Mouse (Mus musculus) intestine, embryonic 15.5 days (tissue): Measurements from ENCODE around the gene Pbdc1. TPM values are rescaled to one million over a fixed set of nuclear protein-coding genes. Genes with fewer than 3 reads are reported as not detected.
"Not testable (repeated sequence)": the region's sequence is repeated elsewhere in the genome, so short reads cannot be mapped to it uniquely, and the experiment has no call there.

Experiments used
- ATAC-seq: fragments of 200-750 bp; cut with Nextera tagmentation; 2 replicates; pipeline ENCODE4 v1.8.0; 2017; ENCODE audit warnings: moderate TSS enrichment, moderate library complexity
- H3K27ac ChIP-seq: fragments of 300-500 bp; sonication (generic); 2 replicates; pipeline ENCODE4 v1.5.1; 2015; ENCODE audit warnings: mild to moderate bottlenecking, inconsistent platforms
- H3K27me3 ChIP-seq: fragments of 300-500 bp; sonication (generic); replicated peaks from 2 replicates; pipeline ENCODE4 v1.6.1; 2015; ENCODE audit warnings: inconsistent platforms
- H3K36me3 ChIP-seq: fragments of 300-500 bp; sonication (generic); 2 replicates; pipeline ENCODE4 v1.6.1; 2015; ENCODE audit warnings: inconsistent platforms
- H3K4me1 ChIP-seq: fragments of 300-500 bp; sonication (generic); replicated peaks from 2 replicates; pipeline ENCODE4 v1.6.1; 2015; ENCODE audit warnings: inconsistent platforms
- H3K4me2 ChIP-seq: fragments of 300-500 bp; sonication (generic); replicated peaks from 2 replicates; pipeline ENCODE4 v1.6.1; 2015; ENCODE audit warnings: mild to moderate bottlenecking, inconsistent platforms
- H3K4me3 ChIP-seq: fragments of 300-500 bp; sonication (generic); replicated peaks from 2 replicates; pipeline ENCODE4 v1.5.1; 2015; ENCODE audit warnings: inconsistent platforms
- H3K9ac ChIP-seq: fragments of 300-500 bp; sonication (generic); 2 replicates; pipeline ENCODE4 v1.6.1; 2015; ENCODE audit warnings: inconsistent platforms
- H3K9me3 ChIP-seq: fragments of 300-500 bp; sonication (generic); 2 replicates; pipeline ENCODE4 v1.6.1; 2016; ENCODE audit warnings: inconsistent platforms
- WGBS: fragments of 180-500 bp; shearing (Covaris S2); methylation state at CpG from one replicate; pipeline ENCODE4 v1.1.7; 2015; 5-methylcytosine and 5-hydroxymethylcytosine counted together
- polyA plus RNA-seq: library from polyadenylated mRNA; unstranded; fragments of >200 nt; fragmentation: Nextera tagmentation; extraction: Ambion mirVana; gene quantifications from 2 replicates; pipeline ENCODE4 v1.2.1, GENCODE M21; 2015

The Pbdc1 gene
- polyA plus RNA-seq = 58.2 and 62.7 TPM in 2 replicates

DNA sequence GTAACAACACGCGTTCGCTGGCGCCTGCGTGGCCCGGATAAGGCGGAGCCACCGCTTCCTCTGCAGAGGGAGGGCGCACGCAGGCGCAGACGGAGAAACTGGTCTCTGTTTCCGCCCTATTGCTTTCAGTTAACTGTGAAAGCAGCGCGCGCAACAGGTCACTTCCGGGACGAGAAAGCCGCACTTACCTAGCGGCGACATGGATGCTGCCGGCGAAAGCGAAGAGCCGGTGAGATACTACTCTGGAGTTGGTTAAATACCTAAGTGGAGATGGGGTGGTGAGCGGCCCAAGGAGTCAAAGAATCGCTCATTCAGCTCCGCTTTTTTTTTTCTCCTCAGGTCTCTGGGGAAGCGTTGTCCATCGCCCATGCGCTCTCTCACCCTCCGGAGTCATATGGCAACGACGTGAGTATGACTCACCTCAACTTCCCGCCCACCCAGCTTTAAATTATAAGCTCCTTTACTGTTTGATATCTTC is at the start of gene Pbdc1:
TSS of gene Pbdc1 (plus strand) at position 142 of the 478 bp plus-strand sequence.
- no peak within 1 kb of the TSS for H3K27ac ChIP-seq
- WGBS = under 1% methylated on average over 35 of the region's 35 CpGs

DNA sequence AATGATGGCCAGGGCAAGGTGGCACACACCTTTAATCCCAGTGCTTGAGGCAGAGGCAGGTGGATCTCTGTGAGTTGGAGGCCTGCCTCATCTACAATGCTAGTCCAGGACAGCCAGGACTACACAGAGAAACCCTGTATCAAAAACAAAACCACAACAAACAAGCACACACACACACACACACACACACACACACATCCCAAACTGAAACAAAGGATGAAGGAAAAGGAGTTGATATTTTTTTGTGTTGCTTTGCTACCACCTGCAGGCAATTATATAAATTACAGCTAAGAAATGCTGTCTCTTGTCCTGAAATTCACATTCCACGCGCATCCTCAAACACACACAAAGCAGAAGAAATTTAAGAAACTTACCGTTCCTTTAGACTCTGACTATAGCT is 41.9 kb upstream of the Pbdc1 start:
- no peaks in the 10 kb centered on the region for H3K36me3 ChIP-seq
- H3K27me3 ChIP-seq = no peaks in the 10 kb centered on the region
- H3K4me3 ChIP-seq = no peak overlapping the region
- H3K4me1 ChIP-seq = no peaks in the 10 kb centered on the region
- no peak overlapping the region for H3K27ac ChIP-seq
- no peak overlapping the region for H3K9ac ChIP-seq
- H3K4me2 ChIP-seq = no peak overlapping the region
- whole genome bisulfite sequencing = 85% methylated on average over 3 of the region's 3 CpGs
- ATAC-seq = no peak
- H3K9me3 ChIP-seq = no peaks in the 10 kb centered on the region

More for the DNA sequence above, at the start of gene Pbdc1:
- no peaks in the 10 kb centered on the region for H3K4me1 ChIP-seq
- peak within 1 kb of the TSS; percentile 44 for H3K9ac ChIP-seq
- ATAC-seq = peak; percentile 99
- peak within 1 kb of the TSS; percentile 57 for H3K4me2 ChIP-seq
- no peaks in the 10 kb centered on the region for H3K36me3 ChIP-seq
- peak within 1 kb of the TSS; percentile 55 for H3K4me3 ChIP-seq
- no peaks in the 10 kb centered on the region for H3K9me3 ChIP-seq
- no peaks in the 10 kb centered on the region for H3K27me3 ChIP-seq

DNA sequence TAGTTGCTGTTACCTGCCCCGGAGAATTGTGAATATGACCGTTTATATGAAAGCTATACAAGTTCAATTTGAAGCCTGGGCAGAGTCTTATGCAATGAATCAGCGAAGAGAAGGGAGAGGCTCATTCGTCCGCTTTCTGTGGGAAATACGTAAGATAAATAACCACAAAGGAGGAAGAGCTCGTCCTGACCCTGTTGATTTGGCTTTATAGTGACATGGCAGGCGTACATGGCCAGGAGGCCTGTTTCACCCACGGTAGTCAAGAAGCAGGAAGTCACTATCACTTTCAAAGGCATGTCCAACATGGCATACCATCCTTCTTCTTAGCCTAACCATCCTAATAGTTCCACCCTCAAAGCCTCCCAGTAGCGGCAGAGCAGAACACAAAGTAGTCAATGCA is 15.3 kb upstream of the Pbdc1 start:
- no peak overlapping the region for H3K9ac ChIP-seq
- WGBS = 89% methylated on average over 10 of the region's 10 CpGs
- no peak for ATAC-seq

DNA sequence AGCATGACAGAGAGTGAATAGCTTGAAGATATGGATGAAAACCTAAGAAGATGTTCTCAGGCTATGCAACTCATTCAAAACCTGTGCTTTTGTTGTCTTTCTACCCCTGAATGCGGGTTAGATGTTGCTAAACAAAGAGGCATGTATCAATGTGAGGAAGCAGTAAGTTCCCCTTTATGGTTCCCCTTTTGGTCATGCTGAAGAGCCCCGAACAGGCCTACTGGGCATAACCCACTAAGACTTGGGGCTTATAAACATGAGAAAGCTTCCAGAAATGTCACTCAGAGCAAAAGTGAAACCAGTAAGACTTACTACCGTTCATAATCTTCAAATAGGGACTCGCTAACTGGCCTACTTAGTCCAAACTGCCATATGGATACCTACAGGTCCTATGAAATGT is 14.8 kb upstream of the Pbdc1 start:
- Histone ChIP-seq H3K9me3 (no peaks in the 10 kb centered on the region), H3K4me3 (no peak overlapping the region), H3K27me3 (no peaks in the 10 kb centered on the region), H3K9ac (no peak overlapping the region), H3K4me2 (no peak overlapping the region), H3K27ac (no peak overlapping the region), H3K36me3 (0 out of 2 replicates have a peak, but pooled peaks cover under 1% of the 10 kb centered on the region), H3K4me1 (no peaks in the 10 kb centered on the region)
- no peak for ATAC-seq
- WGBS = 87% methylated on average over 4 of the region's 4 CpGs

More for the DNA sequence above, 15.3 kb upstream of the Pbdc1 start:
- H3K27ac ChIP-seq = no peak overlapping the region
- H3K4me3 ChIP-seq = no peak overlapping the region
- no peak overlapping the region for H3K4me2 ChIP-seq
- H3K9me3 ChIP-seq = no peaks in the 10 kb centered on the region
- H3K27me3 ChIP-seq = no peaks in the 10 kb centered on the region
- no peaks in the 10 kb centered on the region for H3K4me1 ChIP-seq
- H3K36me3 ChIP-seq = peaks cover 5% of the 10 kb centered on the region; the same call in 1 of the 2 replicates

DNA sequence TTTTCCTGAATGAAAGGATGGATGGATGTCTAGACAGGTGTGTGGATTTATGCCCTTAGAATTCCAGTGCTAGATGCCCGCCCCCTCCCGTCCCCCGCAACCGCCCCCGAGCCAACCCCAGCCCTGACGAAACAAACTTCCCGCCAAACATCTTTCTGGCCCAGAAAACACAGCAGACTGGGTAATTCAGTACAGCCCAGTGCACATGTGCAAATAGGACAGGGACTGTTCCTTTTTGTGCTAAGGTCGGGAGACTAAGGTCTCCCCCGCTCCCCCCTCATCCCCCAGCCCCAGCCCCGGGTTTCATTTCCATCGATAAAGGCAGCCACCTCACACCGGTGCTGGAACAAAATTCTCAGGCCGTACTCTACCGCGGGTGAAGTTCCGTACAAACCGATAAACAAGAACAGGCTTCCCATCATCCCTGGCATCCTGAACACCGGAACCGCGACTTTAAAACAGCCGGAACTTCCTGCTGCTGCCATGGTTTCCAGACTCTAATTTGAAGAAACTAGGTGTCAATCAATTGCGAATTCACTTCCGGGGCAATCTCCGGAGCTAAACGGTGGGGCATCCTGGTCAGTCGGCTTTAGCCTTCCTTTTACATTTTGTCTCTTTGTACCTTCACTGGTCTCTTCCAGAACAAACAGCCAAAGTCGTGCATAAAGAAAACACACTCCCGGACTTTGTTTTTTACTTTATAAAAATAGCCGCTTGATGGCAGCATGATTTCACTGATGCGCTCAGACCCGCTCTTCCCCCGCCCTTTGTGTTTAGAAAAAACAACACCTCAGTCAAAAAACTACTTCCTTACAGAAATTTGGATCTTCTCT is 9.7 kb upstream of the Pbdc1 start:
- WGBS = under 1% methylated on average over 32 of the region's 32 CpGs

DNA sequence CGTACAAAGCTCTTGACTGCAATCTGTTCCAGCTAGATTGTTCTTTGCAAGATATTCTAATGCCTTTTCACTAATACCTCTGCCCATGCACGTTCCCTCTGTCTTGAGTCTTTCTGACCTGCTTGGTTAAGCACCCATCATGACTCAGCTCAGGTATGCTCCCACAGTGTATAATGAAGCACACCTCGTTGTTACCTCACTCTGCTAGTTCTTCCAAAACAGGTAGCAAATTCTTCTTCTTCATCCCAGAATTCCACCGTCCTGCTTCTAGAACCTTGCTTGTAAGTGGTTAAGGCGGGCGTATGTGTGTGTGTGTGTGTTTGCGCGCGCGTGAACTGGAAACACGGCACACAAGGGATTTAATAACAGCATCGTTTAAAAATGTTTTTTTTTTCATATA is 405 bp upstream of the Pbdc1 start:
- ATAC-seq = peak; percentile 71
- Histone ChIP-seq H3K9ac (0 out of 2 replicates have a peak overlapping the region, but pooled peaks have one; percentile 14), H3K4me2 (peak overlapping the region; percentile 57)

More for the DNA sequence above, 9.7 kb upstream of the Pbdc1 start:
- Histone ChIP-seq H3K9ac (peak overlapping the region; percentile 47), H3K4me1 (no peaks in the 10 kb centered on the region), H3K27ac (no peak overlapping the region), H3K9me3 (no peaks in the 10 kb centered on the region), H3K36me3 (no peaks in the 10 kb centered on the region), H3K4me2 (peak overlapping the region; percentile 51), H3K4me3 (peak overlapping the region; percentile 56), H3K27me3 (no peaks in the 10 kb centered on the region)
- ATAC-seq = peak; percentile 98

DNA sequence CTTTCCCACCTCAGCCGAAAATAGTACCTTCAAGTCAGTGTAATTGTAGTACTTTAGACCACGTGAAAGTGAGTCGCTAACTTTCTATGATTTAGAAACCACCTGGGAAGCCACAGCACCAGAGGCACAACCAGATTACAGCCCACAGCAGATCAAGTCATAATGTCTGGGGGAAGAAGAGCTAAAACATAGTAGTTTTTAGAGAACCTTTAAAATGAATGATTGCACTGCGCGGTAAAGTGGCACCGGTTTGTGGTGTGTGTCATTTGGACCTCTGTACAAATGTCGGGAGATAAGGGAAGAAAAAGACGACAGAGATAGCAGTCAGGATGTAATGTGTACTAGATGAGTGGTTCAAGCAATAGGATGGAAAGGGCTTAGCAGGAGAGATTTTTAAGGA is 540 bp downstream of the Pbdc1 start:
- H3K36me3 ChIP-seq = no peaks in the 10 kb centered on the region
- peak overlapping the region; percentile 44 for H3K9ac ChIP-seq
- H3K27me3 ChIP-seq = no peaks in the 10 kb centered on the region
- no peaks in the 10 kb centered on the region for H3K9me3 ChIP-seq
- 8% methylated on average over 8 of the region's 8 CpGs for WGBS
- 0 out of 2 replicates have a peak, but pooled peaks have one; percentile 27 for ATAC-seq
- H3K27ac ChIP-seq = no peak overlapping the region
- peak overlapping the region; percentile 55 for H3K4me3 ChIP-seq
- peak overlapping the region; percentile 53 for H3K4me2 ChIP-seq
- no peaks in the 10 kb centered on the region for H3K4me1 ChIP-seq

More for the DNA sequence above, 405 bp upstream of the Pbdc1 start:
- WGBS = 5% methylated on average over 12 of the region's 12 CpGs
- Histone ChIP-seq H3K27ac (no peak overlapping the region), H3K27me3 (no peaks in the 10 kb centered on the region), H3K36me3 (no peaks in the 10 kb centered on the region), H3K4me1 (no peaks in the 10 kb centered on the region), H3K4me3 (peak overlapping the region; percentile 55), H3K9me3 (no peaks in the 10 kb centered on the region)

DNA sequence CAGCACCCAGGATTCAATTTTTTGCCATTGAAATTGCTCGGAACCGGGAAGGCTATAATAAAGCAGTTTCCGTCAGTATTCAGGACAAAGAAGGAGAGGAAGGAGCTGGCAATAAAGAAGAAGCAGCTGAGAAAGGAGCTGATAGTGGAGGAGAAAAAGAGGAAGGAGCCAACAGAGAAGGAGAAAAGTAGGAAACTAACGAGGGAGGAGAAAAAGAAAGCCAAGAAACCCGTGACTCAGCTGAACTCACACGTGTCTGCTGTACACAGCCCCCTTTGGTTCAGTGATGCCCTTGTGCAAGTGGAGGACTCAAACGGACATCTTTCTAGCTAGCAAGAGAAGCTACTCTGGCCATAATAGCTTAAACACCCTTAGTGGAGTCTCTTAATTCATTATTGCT is 3.5 kb downstream of the Pbdc1 start:
- not testable (repeated sequence) for H3K9ac ChIP-seq, ATAC-seq, H3K9me3 ChIP-seq

DNA sequence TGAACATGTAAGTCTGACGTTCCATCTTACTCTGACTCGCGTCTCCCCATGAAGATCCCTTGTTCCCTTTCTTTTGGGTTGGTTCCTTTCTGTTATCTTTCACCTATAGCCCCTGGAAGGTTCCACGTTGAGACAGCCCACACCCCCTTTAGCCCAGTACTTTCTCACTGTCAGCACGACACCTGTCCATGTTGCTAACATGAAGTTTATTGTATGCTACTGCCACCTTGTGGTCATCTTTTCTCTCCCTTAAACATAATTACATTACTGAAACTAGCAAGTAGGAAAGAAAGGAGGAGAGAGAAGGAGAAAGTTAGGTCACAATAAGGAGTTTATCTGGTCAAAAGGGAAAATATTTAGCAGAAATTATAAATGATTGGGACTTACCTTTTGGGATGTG is 24.6 kb downstream of the Pbdc1 start:
- H3K9me3 ChIP-seq = no peaks in the 10 kb centered on the region
- no peaks in the 10 kb centered on the region for H3K27me3 ChIP-seq
- no peak overlapping the region for H3K9ac ChIP-seq
- no peaks in the 10 kb centered on the region for H3K36me3 ChIP-seq
- no peaks in the 10 kb centered on the region for H3K4me1 ChIP-seq
- no peak overlapping the region for H3K4me2 ChIP-seq
- no peak overlapping the region for H3K4me3 ChIP-seq
- ATAC-seq = no peak
- WGBS = 51% methylated on average over 5 of the region's 5 CpGs
- no peak overlapping the region for H3K27ac ChIP-seq

More for the DNA sequence above, 3.5 kb downstream of the Pbdc1 start:
- not testable (repeated sequence) for H3K36me3 ChIP-seq, H3K4me3 ChIP-seq, H3K4me1 ChIP-seq, H3K4me2 ChIP-seq, H3K27ac ChIP-seq, H3K27me3 ChIP-seq
- WGBS = 93% methylated on average over 7 of the region's 7 CpGs

DNA sequence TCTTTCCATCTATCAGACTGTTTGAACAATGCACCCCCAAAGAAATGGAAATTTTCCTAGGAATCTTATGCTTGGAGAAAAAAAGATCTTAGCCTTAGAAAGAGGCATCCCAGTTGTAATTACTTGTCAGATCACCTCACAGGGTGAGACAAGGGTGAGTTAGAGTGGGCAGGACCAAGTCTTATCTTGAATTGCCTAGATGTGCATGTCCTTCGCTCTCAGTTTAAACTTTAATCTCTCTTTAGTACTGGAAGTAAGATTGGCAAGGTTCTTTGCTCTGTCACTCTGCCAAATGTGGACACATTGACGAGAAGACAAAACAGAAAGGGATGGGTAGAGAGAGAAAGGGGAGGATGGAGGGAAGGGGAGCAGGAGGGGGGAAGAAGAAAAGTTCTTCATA is 35.4 kb downstream of the Pbdc1 start:
- ATAC-seq = peak; percentile 68; the same call in 1 of the 2 replicates
- WGBS = 68% methylated on average over 2 of the region's 2 CpGs
- no peaks in the 10 kb centered on the region for H3K9me3 ChIP-seq

DNA sequence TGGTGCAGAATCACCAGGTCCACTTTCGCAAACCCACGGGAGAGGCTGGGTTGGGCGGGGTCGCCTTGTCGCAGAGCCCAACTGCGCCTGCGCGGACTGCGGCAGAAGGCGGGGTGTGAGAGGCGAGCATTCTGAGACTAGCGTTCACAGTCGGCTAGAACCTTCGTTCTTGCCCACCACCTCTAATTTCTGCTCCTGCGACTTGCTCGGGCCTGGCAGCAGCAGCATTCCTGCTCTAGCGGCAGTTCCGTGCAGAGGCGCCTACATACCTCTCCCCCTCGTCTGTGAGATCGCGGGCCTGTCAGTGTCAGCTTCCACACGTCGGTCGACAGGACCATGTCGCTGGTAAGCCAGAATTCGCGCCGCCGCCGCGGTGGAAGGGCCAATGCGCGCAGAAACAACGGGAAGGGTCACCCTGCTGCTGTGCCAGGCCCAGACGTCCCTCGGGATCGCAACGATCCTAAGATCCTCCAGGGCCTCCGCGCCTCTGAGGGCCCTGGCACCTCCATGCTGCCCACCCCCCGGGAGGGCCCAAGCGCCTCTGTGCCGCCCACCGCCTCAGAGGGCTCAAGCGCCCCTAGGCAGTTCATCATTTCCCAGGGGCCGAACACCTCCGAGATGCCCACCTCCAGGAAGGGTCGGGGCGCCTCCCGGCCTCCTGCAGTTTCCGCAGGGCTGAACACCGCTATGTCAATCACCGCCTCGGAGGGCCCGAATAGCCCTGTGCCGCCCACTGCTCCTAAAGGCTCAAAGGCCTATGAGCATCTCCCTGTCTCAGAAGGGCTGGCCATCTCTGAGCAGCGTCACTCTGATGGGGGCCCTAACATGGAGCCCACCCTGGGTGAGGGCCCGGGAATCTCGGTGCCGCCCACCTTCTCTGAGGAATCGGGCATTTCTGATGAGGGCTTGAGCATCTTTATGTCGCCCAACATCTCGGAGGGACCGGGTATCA is 41.0 kb downstream of the Pbdc1 start, which contains the start of gene Magee1:
TSS of gene Magee1 (plus strand) at position 104 of the 952 bp plus-strand sequence.
- Histone ChIP-seq H3K9me3 (no peaks in the 10 kb centered on the region), H3K9ac (peak within 1 kb of the TSS; percentile 48), H3K4me3 (peak within 1 kb of the TSS; percentile 51), H3K4me2 (peak within 1 kb of the TSS; percentile 90), H3K27me3 (peaks cover 4% of the 10 kb centered on the region; the same call in 1 of the 2 replicates), H3K36me3 (no peaks in the 10 kb centered on the region), H3K27ac (no peak within 1 kb of the TSS), H3K4me1 (no peaks in the 10 kb centered on the region)
- peak; percentile 77 for ATAC-seq
- WGBS = 15% methylated on average over 65 of the region's 65 CpGs

More for the DNA sequence above, 35.4 kb downstream of the Pbdc1 start:
- H3K27ac ChIP-seq = no peak overlapping the region
- no peak overlapping the region for H3K4me3 ChIP-seq
- H3K4me1 ChIP-seq = no peaks in the 10 kb centered on the region
- no peaks in the 10 kb centered on the region; the same call in 1 of the 2 replicates for H3K27me3 ChIP-seq
- H3K4me2 ChIP-seq = no peak overlapping the region
- H3K36me3 ChIP-seq = no peaks in the 10 kb centered on the region
- no peak overlapping the region for H3K9ac ChIP-seq
